Mouse (Mus musculus) kidney, embryonic 15.5 days (tissue): ENCODE measurements at regions not wholly inside any gene's neighbourhood (a gene's known extent, or its start where the extent isn't known, plus 50 kb on each side); places are given as distances from the start of the nearest gene placed in this dataset. TPM values are rescaled to one million over a fixed set of nuclear protein-coding genes. Genes with fewer than 3 reads are reported as not detected.

Experiments
- ATAC-seq: fragments of 200-750 bp; cut with Nextera tagmentation; replicated peaks from 2 replicates; pipeline ENCODE4 v1.8.0; 2017; ENCODE audit warnings: moderate TSS enrichment; ENCODE audit not compliant: low FRiP score
- H3K27ac ChIP-seq: fragments of 300-500 bp; sonication (generic); 2 replicates; pipeline ENCODE4 v1.5.1; 2015; ENCODE audit warnings: mild to moderate bottlenecking, inconsistent platforms
- H3K27me3 ChIP-seq: fragments of 300-500 bp; sonication (generic); 2 replicates; pipeline ENCODE4 v1.6.1; 2015; ENCODE audit warnings: inconsistent platforms
- H3K36me3 ChIP-seq: fragments of 300-500 bp; sonication (generic); 2 replicates; pipeline ENCODE4 v1.6.1; 2015; ENCODE audit warnings: inconsistent platforms
- H3K4me1 ChIP-seq: fragments of 300-500 bp; sonication (generic); 2 replicates; pipeline ENCODE4 v1.6.1; 2015; ENCODE audit warnings: inconsistent platforms
- H3K4me2 ChIP-seq: fragments of 300-500 bp; sonication (generic); 2 replicates; pipeline ENCODE4 v1.6.1; 2015; ENCODE audit warnings: moderate library complexity, mild to moderate bottlenecking, inconsistent platforms
- H3K4me3 ChIP-seq: fragments of 300-500 bp; sonication (generic); replicated peaks from 2 replicates; pipeline ENCODE4 v1.5.1; 2015; ENCODE audit warnings: mild to moderate bottlenecking, inconsistent platforms
- H3K9ac ChIP-seq: fragments of 300-500 bp; sonication (generic); 2 replicates; pipeline ENCODE4 v1.6.1; 2015; ENCODE audit warnings: mild to moderate bottlenecking, inconsistent platforms
- H3K9me3 ChIP-seq: fragments of 300-500 bp; sonication (generic); replicated peaks from 2 replicates; pipeline ENCODE4 v1.6.1; 2016; ENCODE audit warnings: inconsistent platforms
- WGBS: fragments of 180-500 bp; shearing (Covaris S2); methylation state at CpG from one replicate; pipeline ENCODE4 v1.1.7; 2015; ENCODE audit warnings: mixed read lengths; 5-methylcytosine and 5-hydroxymethylcytosine counted together
- microRNA-seq: library from miRNA; unstranded; fragments of <30 nt; microRNA quantifications from one replicate; pipeline ENCODE4, GENCODE M21; 2016

DNA sequence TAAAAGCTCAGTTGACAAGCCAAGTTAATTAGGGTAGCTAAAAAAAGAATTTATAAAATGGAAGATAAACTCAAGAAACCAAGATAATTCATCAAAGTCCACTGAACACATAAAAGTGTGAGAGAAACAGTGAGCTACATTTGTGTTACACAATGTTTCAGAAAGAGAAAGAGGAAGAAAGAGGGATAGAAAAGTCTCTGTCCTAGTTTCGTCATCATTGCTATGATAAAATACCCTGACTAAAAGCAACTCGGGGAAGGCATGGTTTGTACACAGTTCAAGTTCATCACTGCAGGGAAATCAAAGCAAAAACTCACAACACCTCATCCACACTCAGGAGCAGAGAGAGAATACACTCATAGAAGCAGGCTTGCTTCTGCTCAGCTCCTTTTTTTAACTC is 548.9 kb downstream of the Utrn start:
- Histone ChIP-seq H3K9me3 (no peaks in the 10 kb centered on the region), H3K4me3 (no peak overlapping the region), H3K9ac (no peak overlapping the region), H3K36me3 (no peaks in the 10 kb centered on the region), H3K4me2 (no peak overlapping the region), H3K4me1 (no peaks in the 10 kb centered on the region), H3K27ac (no peak overlapping the region), H3K27me3 (no peaks in the 10 kb centered on the region)
- ATAC-seq, result no peak
- WGBS, result 76% methylated on average over 2 of the region's 2 CpGs

Small RNA genes in the stretch of these regions (microRNA-seq; reads per million reads assigned to microRNA genes)
- not detected for gene Gm22194
